Mouse (Mus musculus): ENCODE data around the gene Hoxa10. TPM values are rescaled to one million over a fixed set of nuclear protein-coding genes. Genes with fewer than 3 reads are reported as not detected.

Hoxa10 gene
- polyA plus RNA-seq, 1 experiment from 2014 or later, result 0.18 TPM

- H3K9ac ChIP-seq (ENCODE audit: low read length), result peak overlapping the region; percentile 58
- H3K4me1 ChIP-seq (ENCODE audit: control insufficient read depth, insufficient read depth, low read length), result peaks cover 8% of the 10 kb centered on the region; the same call in 1 of the 2 replicates
- no peak for ATAC-seq (ENCODE audit: insufficient read depth, low FRiP score)
- H3K36me3 ChIP-seq (ENCODE audit: control insufficient read depth, insufficient read depth, low read length), result no peaks in the 10 kb centered on the region
- peak overlapping the region; percentile 47 for H3K4me3 ChIP-seq (replicated peaks; ENCODE audit: low read length)
- H3K4me2 ChIP-seq (ENCODE audit: low read depth, low read length), result peak overlapping the region; percentile 40
- H3K27me3 ChIP-seq (ENCODE audit: control insufficient read depth, insufficient read depth, low read length), result peaks cover 89% of the 10 kb centered on the region
- H3K9me3 ChIP-seq (replicated peaks; ENCODE audit: control insufficient read depth, low read length), result no peaks in the 10 kb centered on the region
- WGBS, result 16% methylated on average over 23 of the region's 23 CpGs
- H3K27ac ChIP-seq (ENCODE audit: low read length), result peak overlapping the region; percentile 56
These were observed 22.6 kb downstream of the Hoxa10 start for GRCm38 (mm10) chr6:52217895-52218642.

DNA sequence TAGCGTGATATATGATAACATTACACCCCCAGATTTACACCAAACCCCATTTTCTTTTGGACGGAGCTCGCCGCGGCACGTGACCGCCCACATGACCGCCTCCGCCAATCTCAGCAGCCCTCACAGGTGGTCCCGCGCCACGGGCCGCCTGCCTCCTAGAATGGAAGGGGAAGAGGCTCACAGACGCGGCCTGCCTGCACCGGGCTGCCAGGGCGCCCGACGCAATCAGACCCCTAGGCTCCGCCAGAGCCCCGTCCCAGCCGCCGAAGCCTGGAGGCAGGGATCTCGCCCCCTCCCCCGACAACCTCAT, 23.2 kb downstream of the Hoxa10 start:
- under 1% methylated on average over 25 of the region's 25 CpGs for WGBS
- Histone ChIP-seq H3K27ac (ENCODE audit: low read length) (peak overlapping the region; percentile 56; the same call in 1 of the 2 replicates), H3K4me2 (ENCODE audit: low read depth, low read length) (peak overlapping the region; percentile 40), H3K27me3 (ENCODE audit: control insufficient read depth, insufficient read depth, low read length) (peaks cover 86% of the 10 kb centered on the region), H3K4me3 (replicated peaks; ENCODE audit: low read length) (peak overlapping the region; percentile 47), H3K4me1 (ENCODE audit: control insufficient read depth, insufficient read depth, low read length) (peaks cover 8% of the 10 kb centered on the region; the same call in 1 of the 2 replicates), H3K36me3 (ENCODE audit: control insufficient read depth, insufficient read depth, low read length) (no peaks in the 10 kb centered on the region), H3K9me3 (replicated peaks; ENCODE audit: control insufficient read depth, low read length) (no peaks in the 10 kb centered on the region), H3K9ac (ENCODE audit: low read length) (peak overlapping the region; percentile 58)
- peak; percentile 54; the same call in 1 of the 2 replicates for ATAC-seq (ENCODE audit: insufficient read depth, low FRiP score)

DNA sequence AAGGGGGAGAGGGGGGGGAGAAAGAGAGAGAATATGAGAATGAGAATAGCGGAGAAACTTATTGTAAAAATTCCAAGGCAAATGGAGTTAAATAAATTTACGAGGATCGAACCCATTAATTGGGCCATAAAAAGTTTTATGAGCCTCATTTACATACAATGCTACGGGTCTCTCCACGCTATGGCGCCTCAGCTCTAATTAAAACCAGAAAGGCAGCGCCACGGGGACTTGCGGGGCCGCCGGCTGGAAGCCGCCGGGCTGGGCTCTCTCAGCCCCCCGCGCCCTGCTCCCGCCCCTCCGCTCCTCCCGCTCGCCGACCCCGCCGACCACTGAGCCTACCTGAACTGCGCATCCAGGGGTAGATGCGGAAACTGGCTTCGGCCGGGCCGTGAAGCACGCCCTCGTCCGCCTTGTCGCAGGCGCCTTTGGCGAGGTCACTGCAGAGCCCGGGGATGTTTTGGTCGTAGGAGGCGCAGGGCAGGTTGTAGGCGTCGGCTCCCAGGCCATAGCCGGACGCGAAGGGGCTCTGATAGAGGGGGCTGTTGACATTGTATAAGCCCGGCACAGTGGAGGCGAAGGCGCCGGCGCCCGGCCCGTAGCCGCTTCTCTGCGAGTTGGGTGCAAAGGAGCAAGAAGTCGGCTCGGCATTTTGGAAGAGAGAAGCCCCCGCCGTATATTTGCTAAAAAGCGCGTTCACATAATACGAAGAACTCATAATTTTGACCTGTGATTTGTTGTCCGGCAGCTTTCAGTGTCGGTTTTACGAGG, 23.8 kb downstream of the Hoxa10 start:
- no peak for ATAC-seq (ENCODE audit: insufficient read depth, low FRiP score)
- Histone ChIP-seq H3K9me3 (replicated peaks; ENCODE audit: control insufficient read depth, low read length) (no peaks in the 10 kb centered on the region), H3K4me3 (replicated peaks; ENCODE audit: low read length) (peak overlapping the region; percentile 47), H3K36me3 (ENCODE audit: control insufficient read depth, insufficient read depth, low read length) (no peaks in the 10 kb centered on the region), H3K4me2 (ENCODE audit: low read depth, low read length) (peak overlapping the region; percentile 40), H3K9ac (ENCODE audit: low read length) (peak overlapping the region; percentile 68), H3K27ac (ENCODE audit: low read length) (peak overlapping the region; percentile 7; the same call in 1 of the 2 replicates), H3K27me3 (ENCODE audit: control insufficient read depth, insufficient read depth, low read length) (peaks cover 85% of the 10 kb centered on the region), H3K4me1 (ENCODE audit: control insufficient read depth, insufficient read depth, low read length) (peaks cover 6% of the 10 kb centered on the region; the same call in 1 of the 2 replicates)
- WGBS, result 2% methylated on average over 60 of the region's 60 CpGs

- H3K36me3 ChIP-seq (ENCODE audit: control insufficient read depth, insufficient read depth, low read length), result no peaks in the 10 kb centered on the region
- 0 out of 2 replicates have a peak, but pooled peaks cover 4% of the 10 kb centered on the region for H3K4me1 ChIP-seq (ENCODE audit: control insufficient read depth, insufficient read depth, low read length)
- H3K4me3 ChIP-seq (replicated peaks; ENCODE audit: low read length), result peak overlapping the region; percentile 47
- no peaks in the 10 kb centered on the region for H3K9me3 ChIP-seq (replicated peaks; ENCODE audit: control insufficient read depth, low read length)
- no peak overlapping the region for H3K27ac ChIP-seq (ENCODE audit: low read length)
- peak overlapping the region; percentile 40 for H3K4me2 ChIP-seq (ENCODE audit: low read depth, low read length)
- 5% methylated on average over 30 of the region's 30 CpGs for WGBS
- peaks cover 86% of the 10 kb centered on the region for H3K27me3 ChIP-seq (ENCODE audit: control insufficient read depth, insufficient read depth, low read length)
- ATAC-seq (ENCODE audit: insufficient read depth, low FRiP score), result no peak
- peak overlapping the region; percentile 56 for H3K9ac ChIP-seq (ENCODE audit: low read length)
These were observed 24.7 kb downstream of the Hoxa10 start for GRCm38 (mm10) chr6:52215771-52216535.

GRCm38 (mm10) chr6:52215070-52215469, 25.6 kb downstream of the Hoxa10 start:
- H3K4me3 ChIP-seq (replicated peaks; ENCODE audit: low read length), result no peak overlapping the region
- H3K27me3 ChIP-seq (ENCODE audit: control insufficient read depth, insufficient read depth, low read length), result peaks cover 80% of the 10 kb centered on the region
- no peak overlapping the region for H3K27ac ChIP-seq (ENCODE audit: low read length)
- ATAC-seq (ENCODE audit: insufficient read depth, low FRiP score), result no peak
- H3K36me3 ChIP-seq (ENCODE audit: control insufficient read depth, insufficient read depth, low read length), result no peaks in the 10 kb centered on the region
- H3K9ac ChIP-seq (ENCODE audit: low read length), result no peak overlapping the region
- no peaks in the 10 kb centered on the region for H3K9me3 ChIP-seq (replicated peaks; ENCODE audit: control insufficient read depth, low read length)
- H3K4me2 ChIP-seq (ENCODE audit: low read depth, low read length), result peak overlapping the region; percentile 40; the same call in 1 of the 2 replicates
- 29% methylated on average over 3 of the region's 3 CpGs for WGBS
- 0 out of 2 replicates have a peak, but pooled peaks cover 4% of the 10 kb centered on the region for H3K4me1 ChIP-seq (ENCODE audit: control insufficient read depth, insufficient read depth, low read length)

DNA sequence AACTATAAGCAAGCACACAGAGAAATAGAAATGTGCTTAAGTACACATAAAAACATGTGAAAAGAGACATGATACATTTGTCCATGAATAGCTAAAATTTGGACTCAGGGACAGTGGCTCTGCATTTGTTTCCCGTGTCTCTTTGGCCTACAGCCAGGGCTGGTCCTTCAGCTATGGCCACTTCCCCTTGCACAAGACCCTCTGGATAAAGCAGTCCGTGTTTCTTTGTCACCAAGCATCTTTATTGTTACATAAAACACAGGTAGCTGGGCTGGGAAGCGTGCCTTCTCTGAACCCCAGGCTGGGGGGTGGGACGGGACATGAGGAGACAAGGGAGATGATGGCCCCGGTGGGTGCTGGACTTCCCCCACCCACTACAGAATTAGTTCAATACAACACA, 26.4 kb downstream of the Hoxa10 start:
- Histone ChIP-seq H3K27ac (ENCODE audit: low read length) (no peak overlapping the region), H3K27me3 (ENCODE audit: control insufficient read depth, insufficient read depth, low read length) (peaks cover 79% of the 10 kb centered on the region), H3K9me3 (replicated peaks; ENCODE audit: control insufficient read depth, low read length) (no peaks in the 10 kb centered on the region), H3K9ac (ENCODE audit: low read length) (no peak overlapping the region), H3K4me1 (ENCODE audit: control insufficient read depth, insufficient read depth, low read length) (0 out of 2 replicates have a peak, but pooled peaks cover 4% of the 10 kb centered on the region), H3K4me3 (replicated peaks; ENCODE audit: low read length) (no peak overlapping the region), H3K4me2 (ENCODE audit: low read depth, low read length) (peak overlapping the region; percentile 84), H3K36me3 (ENCODE audit: control insufficient read depth, insufficient read depth, low read length) (no peaks in the 10 kb centered on the region)
- 35% methylated on average over 5 of the region's 5 CpGs for WGBS
- ATAC-seq (ENCODE audit: insufficient read depth, low FRiP score), result no peak

- no peaks in the 10 kb centered on the region for H3K36me3 ChIP-seq (ENCODE audit: control insufficient read depth, insufficient read depth, low read length)
- no peaks in the 10 kb centered on the region for H3K9me3 ChIP-seq (replicated peaks; ENCODE audit: control insufficient read depth, low read length)
- peak within 1 kb of the TSS; percentile 73 for H3K9ac ChIP-seq (ENCODE audit: low read length)
- H3K4me2 ChIP-seq (ENCODE audit: low read depth, low read length), result peak within 1 kb of the TSS; percentile 84
- peaks cover 4% of the 10 kb centered on the region; the same call in 1 of the 2 replicates for H3K4me1 ChIP-seq (ENCODE audit: control insufficient read depth, insufficient read depth, low read length)
- ATAC-seq (ENCODE audit: insufficient read depth, low FRiP score), result 0 out of 2 replicates have a peak, but pooled peaks have one; percentile 34
- peak within 1 kb of the TSS; percentile 87 for H3K27ac ChIP-seq (ENCODE audit: low read length)
- peaks cover 79% of the 10 kb centered on the region for H3K27me3 ChIP-seq (ENCODE audit: control insufficient read depth, insufficient read depth, low read length)
- WGBS, result 10% methylated on average over 38 of the region's 38 CpGs
- peak within 1 kb of the TSS; percentile 54 for H3K4me3 ChIP-seq (replicated peaks; ENCODE audit: low read length)
These were observed 27.3 kb downstream of the Hoxa10 start, which contains the start of the genes Hoxa3 and Gm28308 for GRCm38 (mm10) chr6:52213119-52213986. TSS of gene Hoxa3 (minus strand) at chr6:52213336. TSS of gene Gm28308 (minus strand) at chr6:52213339.

GRCm38 (mm10) chr6:52212556-52213118, 28.0 kb downstream of the Hoxa10 start:
- ATAC-seq (ENCODE audit: insufficient read depth, low FRiP score), result no peak
- Histone ChIP-seq H3K27ac (ENCODE audit: low read length) (peak overlapping the region; percentile 87), H3K4me1 (ENCODE audit: control insufficient read depth, insufficient read depth, low read length) (peaks cover under 1% of the 10 kb centered on the region; the same call in 1 of the 2 replicates), H3K4me3 (replicated peaks; ENCODE audit: low read length) (peak overlapping the region; percentile 54), H3K27me3 (ENCODE audit: control insufficient read depth, insufficient read depth, low read length) (peaks cover 76% of the 10 kb centered on the region), H3K36me3 (ENCODE audit: control insufficient read depth, insufficient read depth, low read length) (no peaks in the 10 kb centered on the region), H3K4me2 (ENCODE audit: low read depth, low read length) (peak overlapping the region; percentile 84), H3K9me3 (replicated peaks; ENCODE audit: control insufficient read depth, low read length) (no peaks in the 10 kb centered on the region), H3K9ac (ENCODE audit: low read length) (peak overlapping the region; percentile 73)
- WGBS, result 8% methylated on average over 22 of the region's 22 CpGs

All from stomach, embryonic 16.5 days (tissue).